Mouse (Mus musculus) embryonic facial prominence, embryonic 11.5 days (tissue): ENCODE data around the gene Lypla2. TPM values are rescaled to one million over a fixed set of nuclear protein-coding genes. Genes with fewer than 3 reads are reported as not detected.

ENCODE experiments used
- ATAC-seq: fragments of 200-750 bp; cut with Nextera tagmentation; replicated peaks from 2 replicates; pipeline ENCODE4 v1.8.0; 2017; ENCODE audit warnings: low read depth; ENCODE audit not compliant: insufficient number of reproducible peaks, low FRiP score, low TSS enrichment
- DNase-seq: peaks from one replicate; pipeline ENCODE4 v3.0.0-alpha.2; 2015; ENCODE audit warnings: low spot score
- H3K27ac ChIP-seq: fragments of 300-500 bp; sonication (generic); replicated peaks from 2 replicates; pipeline ENCODE4 v1.5.1; 2014; ENCODE audit warnings: mild to moderate bottlenecking, low read depth, low read length, control low read depth
- H3K27me3 ChIP-seq: fragments of 300-500 bp; sonication (generic); 2 replicates; pipeline ENCODE4 v1.6.1; 2014; ENCODE audit warnings: mild to moderate bottlenecking, low read length, moderate library complexity, mixed read lengths; ENCODE audit not compliant: control insufficient read depth, insufficient read depth
- H3K36me3 ChIP-seq: fragments of 300-500 bp; sonication (generic); replicated peaks from 2 replicates; pipeline ENCODE4 v1.6.1; 2014; ENCODE audit warnings: low read depth, mild to moderate bottlenecking, low read length, moderate library complexity, mixed read lengths; ENCODE audit not compliant: control insufficient read depth, insufficient read depth
- H3K4me1 ChIP-seq: fragments of 300-500 bp; sonication (generic); 2 replicates; pipeline ENCODE4 v1.6.1; 2014; ENCODE audit warnings: low read length, mixed read lengths; ENCODE audit not compliant: control insufficient read depth, insufficient read depth
- H3K4me2 ChIP-seq: fragments of 300-500 bp; sonication (generic); 2 replicates; pipeline ENCODE4 v1.6.1; 2014; ENCODE audit warnings: low read depth, mild to moderate bottlenecking, control low read depth, low read length, moderate library complexity
- H3K4me3 ChIP-seq: fragments of 300-500 bp; sonication (generic); 2 replicates; pipeline ENCODE4 v1.5.1; 2014; ENCODE audit warnings: low read depth, low read length, control low read depth
- H3K9ac ChIP-seq: fragments of 300-500 bp; sonication (generic); replicated peaks from 2 replicates; pipeline ENCODE4 v1.6.1; 2014; ENCODE audit warnings: mild to moderate bottlenecking, control low read depth, low read length
- H3K9me3 ChIP-seq: fragments of 300-500 bp; sonication (generic); replicated peaks from 2 replicates; pipeline ENCODE4 v1.6.1; 2016; ENCODE audit warnings: mild to moderate bottlenecking, low read length, inconsistent platforms, mixed read lengths; ENCODE audit not compliant: control insufficient read depth
- WGBS: fragments of 180-500 bp; shearing (Covaris S2); extraction: QIAGEN DNeasy Blood & Tissue Kit; methylation state at CpG from one replicate; pipeline ENCODE4 v1.1.7; 2014; 5-methylcytosine and 5-hydroxymethylcytosine counted together
- polyA plus RNA-seq: library from polyadenylated mRNA; unstranded; fragments of >200 nt; fragmentation: Nextera tagmentation; extraction: Ambion mirVana; gene quantifications from 2 replicates; pipeline ENCODE4 v1.2.1, GENCODE M21; 2014

Gene Lypla2
- polyA plus RNA-seq, 1 experiment from 2014 or later: 99.6 TPM

- Histone ChIP-seq H3K9ac (no peak overlapping the region), H3K4me2 (peak overlapping the region; percentile 4; the same call in 1 of the 2 replicates), H3K4me1 (no peaks in the 10 kb centered on the region; the same call in 1 of the 2 replicates), H3K36me3 (peaks cover 16% of the 10 kb centered on the region), H3K27ac (no peak overlapping the region), H3K9me3 (no peaks in the 10 kb centered on the region), H3K4me3 (no peak overlapping the region), H3K27me3 (no peaks in the 10 kb centered on the region)
- DNase-seq: no peak
- WGBS: 86% methylated on average over 11 of the region's 11 CpGs
- ATAC-seq: no peak
Observed at GRCm38 (mm10) chr4:135970585-135970984, 1.8 kb downstream of the Lypla2 start.

GRCm38 (mm10) chr4:135969070-135969750 lies 3.2 kb downstream of the Lypla2 start:
- H3K4me2 ChIP-seq: no peak overlapping the region
- DNase-seq (no peak), ATAC-seq (no peak)
- WGBS: 89% methylated on average over 13 of the region's 13 CpGs
- no peaks in the 10 kb centered on the region for H3K9me3 ChIP-seq
- H3K4me3 ChIP-seq: no peak overlapping the region
- H3K27me3 ChIP-seq: no peaks in the 10 kb centered on the region
- H3K27ac ChIP-seq: no peak overlapping the region
- H3K4me1 ChIP-seq: no peaks in the 10 kb centered on the region; the same call in 1 of the 2 replicates
- peaks cover 16% of the 10 kb centered on the region for H3K36me3 ChIP-seq
- no peak overlapping the region for H3K9ac ChIP-seq

GRCm38 (mm10) chr4:135968271-135968869 lies 4.1 kb downstream of the Lypla2 start:
- WGBS: 66% methylated on average over 19 of the region's 19 CpGs
- H3K36me3 ChIP-seq: peaks cover 16% of the 10 kb centered on the region
- no peak overlapping the region for H3K27ac ChIP-seq
- H3K4me3 ChIP-seq: no peak overlapping the region
- no peak overlapping the region for H3K9ac ChIP-seq
- H3K4me2 ChIP-seq: no peak overlapping the region
- H3K27me3 ChIP-seq: no peaks in the 10 kb centered on the region
- DNase-seq (no peak), ATAC-seq (no peak)
- no peaks in the 10 kb centered on the region for H3K9me3 ChIP-seq
- no peaks in the 10 kb centered on the region; the same call in 1 of the 2 replicates for H3K4me1 ChIP-seq

GRCm38 (mm10) chr4:135967086-135967760 lies 5.2 kb downstream of the Lypla2 start:
- no peaks in the 10 kb centered on the region for H3K27me3 ChIP-seq
- 91% methylated on average over 18 of the region's 18 CpGs for WGBS
- DNase-seq (no peak), ATAC-seq (no peak)
- no peak overlapping the region for H3K4me2 ChIP-seq
- H3K36me3 ChIP-seq: peaks cover 16% of the 10 kb centered on the region
- H3K4me1 ChIP-seq: no peaks in the 10 kb centered on the region; the same call in 1 of the 2 replicates
- H3K9me3 ChIP-seq: no peaks in the 10 kb centered on the region
- H3K9ac ChIP-seq: no peak overlapping the region
- H3K27ac ChIP-seq: no peak overlapping the region
- H3K4me3 ChIP-seq: no peak overlapping the region

GRCm38 (mm10) chr4:135966283-135966682 lies 6.1 kb downstream of the Lypla2 start:
- no peak overlapping the region for H3K4me2 ChIP-seq
- no peaks in the 10 kb centered on the region for H3K9me3 ChIP-seq
- no peak overlapping the region for H3K9ac ChIP-seq
- WGBS: 91% methylated on average over 16 of the region's 16 CpGs
- H3K27ac ChIP-seq: no peak overlapping the region
- no peaks in the 10 kb centered on the region for H3K27me3 ChIP-seq
- no peak for DNase-seq
- H3K4me1 ChIP-seq: no peaks in the 10 kb centered on the region; the same call in 1 of the 2 replicates
- ATAC-seq: no peak
- no peak overlapping the region for H3K4me3 ChIP-seq
- H3K36me3 ChIP-seq: peaks cover 16% of the 10 kb centered on the region

GRCm38 (mm10) chr4:135965113-135965512 lies 7.3 kb downstream of the Lypla2 start:
- H3K27ac ChIP-seq: no peak overlapping the region
- H3K4me3 ChIP-seq: no peak overlapping the region
- ATAC-seq (no peak), DNase-seq (no peak)
- H3K9me3 ChIP-seq: no peaks in the 10 kb centered on the region
- H3K27me3 ChIP-seq: no peaks in the 10 kb centered on the region
- no peak overlapping the region for H3K9ac ChIP-seq
- H3K36me3 ChIP-seq: peaks cover 16% of the 10 kb centered on the region
- 81% methylated on average over 9 of the region's 9 CpGs for WGBS
- no peaks in the 10 kb centered on the region; the same call in 1 of the 2 replicates for H3K4me1 ChIP-seq
- no peak overlapping the region for H3K4me2 ChIP-seq

- no peak for ATAC-seq
- peaks cover 16% of the 10 kb centered on the region for H3K36me3 ChIP-seq
- 5% methylated on average over 12 of the region's 12 CpGs for WGBS
Observed at GRCm38 (mm10) chr4:135964426-135964825, 8.0 kb downstream of the Lypla2 start.

More at GRCm38 (mm10) chr4:135964426-135964825, 8.0 kb downstream of the Lypla2 start:
- Histone ChIP-seq H3K27ac (no peak overlapping the region), H3K4me2 (peak overlapping the region; percentile 70), H3K9me3 (no peaks in the 10 kb centered on the region), H3K9ac (peak overlapping the region; percentile 60), H3K27me3 (no peaks in the 10 kb centered on the region), H3K4me3 (peak overlapping the region; percentile 69), H3K4me1 (no peaks in the 10 kb centered on the region; the same call in 1 of the 2 replicates)
- DNase-seq: no peak
